Mouse (Mus musculus): ENCODE measurements around the gene Arl15. TPM values are rescaled to one million over a fixed set of nuclear protein-coding genes. Genes with fewer than 3 reads are reported as not detected.

Arl15 gene
- polyA plus RNA-seq, 1 experiment from 2014 or later = 16.3 TPM

- Histone ChIP-seq H3K9me3 (replicated peaks) (no peaks in the 10 kb centered on the region), H3K4me3 (replicated peaks) (no peak overlapping the region), H3K4me1 (no peaks in the 10 kb centered on the region), H3K27me3 (replicated peaks) (no peaks in the 10 kb centered on the region), H3K4me2 (no peak overlapping the region), H3K9ac (replicated peaks) (no peak overlapping the region), H3K27ac (replicated peaks) (no peak overlapping the region), H3K36me3 (no peaks in the 10 kb centered on the region)
- 71% methylated on average over 3 of the region's 3 CpGs for WGBS
- no peak for ATAC-seq (ENCODE audit: low FRiP score)
Observed at GRCm38 (mm10) chr13:113939681-113940080, 145.4 kb downstream of the Arl15 start.

- no peak overlapping the region for H3K9ac ChIP-seq (replicated peaks)
- H3K4me1 ChIP-seq = no peaks in the 10 kb centered on the region
- no peaks in the 10 kb centered on the region for H3K36me3 ChIP-seq
- no peak for ATAC-seq (ENCODE audit: low FRiP score)
- H3K4me3 ChIP-seq (replicated peaks) = no peak overlapping the region
- H3K27me3 ChIP-seq (replicated peaks) = no peaks in the 10 kb centered on the region
- H3K4me2 ChIP-seq = no peak overlapping the region
- no peaks in the 10 kb centered on the region for H3K9me3 ChIP-seq (replicated peaks)
- 89% methylated on average over 7 of the region's 7 CpGs for WGBS
- H3K27ac ChIP-seq (replicated peaks) = no peak overlapping the region
Observed at GRCm38 (mm10) chr13:113940151-113940550, 145.8 kb downstream of the Arl15 start.

- Histone ChIP-seq H3K27ac (replicated peaks) (no peak overlapping the region), H3K4me1 (no peaks in the 10 kb centered on the region), H3K4me3 (replicated peaks) (no peak overlapping the region), H3K4me2 (no peak overlapping the region), H3K9me3 (replicated peaks) (no peaks in the 10 kb centered on the region), H3K27me3 (replicated peaks) (no peaks in the 10 kb centered on the region), H3K36me3 (no peaks in the 10 kb centered on the region), H3K9ac (replicated peaks) (no peak overlapping the region)
- 76% methylated on average over 3 of the region's 3 CpGs for WGBS
- ATAC-seq (ENCODE audit: low FRiP score) = no peak
Observed at GRCm38 (mm10) chr13:113941943-113942342, 147.6 kb downstream of the Arl15 start.

GRCm38 (mm10) chr13:113947546-113947945 lies 153.2 kb downstream of the Arl15 start:
- H3K27ac ChIP-seq (replicated peaks) = no peak overlapping the region
- no peak overlapping the region for H3K4me2 ChIP-seq
- no peak for ATAC-seq (ENCODE audit: low FRiP score)
- H3K9ac ChIP-seq (replicated peaks) = no peak overlapping the region
- 59% methylated on average over 4 of the region's 4 CpGs for WGBS
- H3K36me3 ChIP-seq = no peaks in the 10 kb centered on the region
- no peak overlapping the region for H3K4me3 ChIP-seq (replicated peaks)
- H3K27me3 ChIP-seq (replicated peaks) = no peaks in the 10 kb centered on the region
- no peaks in the 10 kb centered on the region for H3K9me3 ChIP-seq (replicated peaks)
- H3K4me1 ChIP-seq = peaks cover 3% of the 10 kb centered on the region; the same call in 1 of the 2 replicates

- Histone ChIP-seq H3K4me2 (no peak overlapping the region), H3K27ac (replicated peaks) (no peak overlapping the region), H3K9me3 (replicated peaks) (no peaks in the 10 kb centered on the region), H3K4me3 (replicated peaks) (no peak overlapping the region), H3K36me3 (no peaks in the 10 kb centered on the region), H3K9ac (replicated peaks) (no peak overlapping the region), H3K27me3 (replicated peaks) (no peaks in the 10 kb centered on the region), H3K4me1 (peaks cover 6% of the 10 kb centered on the region; the same call in 1 of the 2 replicates)
- 55% methylated on average over 5 of the region's 5 CpGs for WGBS
- no peak for ATAC-seq (ENCODE audit: low FRiP score)
Observed at GRCm38 (mm10) chr13:113949708-113950107, 155.4 kb downstream of the Arl15 start.

- Histone ChIP-seq H3K4me2 (no peak overlapping the region), H3K36me3 (no peaks in the 10 kb centered on the region), H3K9ac (replicated peaks) (no peak overlapping the region), H3K27me3 (replicated peaks) (no peaks in the 10 kb centered on the region), H3K4me1 (peaks cover 6% of the 10 kb centered on the region; the same call in 1 of the 2 replicates), H3K27ac (replicated peaks) (no peak overlapping the region), H3K9me3 (replicated peaks) (no peaks in the 10 kb centered on the region), H3K4me3 (replicated peaks) (no peak overlapping the region)
- WGBS = 81% methylated on average over 6 of the region's 6 CpGs
- no peak for ATAC-seq (ENCODE audit: low FRiP score)
Observed at GRCm38 (mm10) chr13:113950131-113950530, 155.8 kb downstream of the Arl15 start.

- H3K9me3 ChIP-seq (replicated peaks) = no peaks in the 10 kb centered on the region
- H3K9ac ChIP-seq (replicated peaks) = no peak overlapping the region
- 0 out of 2 replicates have a peak, but pooled peaks cover 3% of the 10 kb centered on the region for H3K4me1 ChIP-seq
- H3K4me3 ChIP-seq (replicated peaks) = no peak overlapping the region
- H3K36me3 ChIP-seq = no peaks in the 10 kb centered on the region
- WGBS = 86% methylated on average over 4 of the region's 4 CpGs
- no peak overlapping the region for H3K4me2 ChIP-seq
- H3K27ac ChIP-seq (replicated peaks) = no peak overlapping the region
- no peaks in the 10 kb centered on the region for H3K27me3 ChIP-seq (replicated peaks)
- ATAC-seq (ENCODE audit: low FRiP score) = no peak
Observed at GRCm38 (mm10) chr13:113957438-113957837, 163.1 kb downstream of the Arl15 start.

GRCm38 (mm10) chr13:113964945-113965344 lies 170.6 kb downstream of the Arl15 start:
- Histone ChIP-seq H3K36me3 (no peaks in the 10 kb centered on the region; the same call in 1 of the 2 replicates), H3K27me3 (replicated peaks) (no peaks in the 10 kb centered on the region), H3K9me3 (replicated peaks) (no peaks in the 10 kb centered on the region), H3K4me2 (no peak overlapping the region), H3K4me1 (no peaks in the 10 kb centered on the region), H3K27ac (replicated peaks) (no peak overlapping the region), H3K4me3 (replicated peaks) (no peak overlapping the region), H3K9ac (replicated peaks) (no peak overlapping the region)
- ATAC-seq (ENCODE audit: low FRiP score) = no peak
- WGBS = 84% methylated on average over 9 of the region's 9 CpGs

GRCm38 (mm10) chr13:113970706-113971105 lies 176.4 kb downstream of the Arl15 start:
- no peak for ATAC-seq (ENCODE audit: low FRiP score)
- WGBS = 63% methylated on average over 5 of the region's 5 CpGs
- Histone ChIP-seq H3K36me3 (no peaks in the 10 kb centered on the region; the same call in 1 of the 2 replicates), H3K4me3 (replicated peaks) (no peak overlapping the region), H3K9me3 (replicated peaks) (no peaks in the 10 kb centered on the region), H3K9ac (replicated peaks) (no peak overlapping the region), H3K27ac (replicated peaks) (no peak overlapping the region), H3K4me1 (no peaks in the 10 kb centered on the region), H3K4me2 (no peak overlapping the region), H3K27me3 (replicated peaks) (no peaks in the 10 kb centered on the region)

- ATAC-seq (ENCODE audit: low FRiP score) = no peak
- Histone ChIP-seq H3K9ac (replicated peaks) (no peak overlapping the region), H3K27me3 (replicated peaks) (no peaks in the 10 kb centered on the region), H3K4me3 (replicated peaks) (no peak overlapping the region), H3K9me3 (replicated peaks) (no peaks in the 10 kb centered on the region), H3K36me3 (no peaks in the 10 kb centered on the region; the same call in 1 of the 2 replicates), H3K4me1 (no peaks in the 10 kb centered on the region), H3K27ac (replicated peaks) (no peak overlapping the region), H3K4me2 (no peak overlapping the region)
- WGBS = 88% methylated on average over 7 of the region's 7 CpGs
Observed at GRCm38 (mm10) chr13:113972401-113972800, 178.1 kb downstream of the Arl15 start.

GRCm38 (mm10) chr13:113974866-113975265 lies 180.6 kb downstream of the Arl15 start:
- Histone ChIP-seq H3K27ac (replicated peaks) (no peak overlapping the region), H3K4me1 (no peaks in the 10 kb centered on the region), H3K27me3 (replicated peaks) (no peaks in the 10 kb centered on the region), H3K4me2 (no peak overlapping the region), H3K36me3 (no peaks in the 10 kb centered on the region), H3K9me3 (replicated peaks) (no peaks in the 10 kb centered on the region), H3K4me3 (replicated peaks) (no peak overlapping the region), H3K9ac (replicated peaks) (no peak overlapping the region)
- no peak for ATAC-seq (ENCODE audit: low FRiP score)
- WGBS = 88% methylated on average over 1 of the region's 1 CpGs

- H3K4me2 ChIP-seq = no peak overlapping the region
- WGBS = 10% methylated on average over 6 of the region's 6 CpGs
- H3K9me3 ChIP-seq (replicated peaks) = no peaks in the 10 kb centered on the region
- H3K4me1 ChIP-seq = 0 out of 2 replicates have a peak, but pooled peaks cover 1% of the 10 kb centered on the region
- H3K4me3 ChIP-seq (replicated peaks) = no peak overlapping the region
- H3K36me3 ChIP-seq = no peaks in the 10 kb centered on the region
- ATAC-seq (ENCODE audit: low FRiP score) = no peak
- H3K27me3 ChIP-seq (replicated peaks) = no peaks in the 10 kb centered on the region
- H3K27ac ChIP-seq (replicated peaks) = no peak overlapping the region
- no peak overlapping the region for H3K9ac ChIP-seq (replicated peaks)
Observed at GRCm38 (mm10) chr13:113975722-113976121, 181.4 kb downstream of the Arl15 start.

- no peak for ATAC-seq (ENCODE audit: low FRiP score)
- Histone ChIP-seq H3K4me3 (replicated peaks) (no peak overlapping the region), H3K4me1 (0 out of 2 replicates have a peak, but pooled peaks cover 6% of the 10 kb centered on the region), H3K9ac (replicated peaks) (no peak overlapping the region), H3K27ac (replicated peaks) (no peak overlapping the region), H3K9me3 (replicated peaks) (no peaks in the 10 kb centered on the region), H3K27me3 (replicated peaks) (no peaks in the 10 kb centered on the region), H3K36me3 (no peaks in the 10 kb centered on the region), H3K4me2 (no peak overlapping the region)
- 94% methylated on average over 4 of the region's 4 CpGs for WGBS
Observed at GRCm38 (mm10) chr13:113976936-113977335, 182.6 kb downstream of the Arl15 start.

All from neural tube, embryonic 15.5 days (tissue).